Mouse (Mus musculus) CH12.LX (cell line): Measurements from ENCODE around the gene Evpl. TPM values are rescaled to one million over a fixed set of nuclear protein-coding genes. Genes with fewer than 3 reads are reported as not detected.

Source experiments
- DNase-seq: peaks from one replicate; pipeline ENCODE4 v3.0.0-alpha.2; 2013; ENCODE audit errors: extremely low read depth
- H3K27ac ChIP-seq: 2 replicates; pipeline ENCODE4 v1.5.1; 2012; ENCODE audit warnings: low read depth, mild to moderate bottlenecking, control low read depth, moderate library complexity; ENCODE audit not compliant: insufficient read depth
- H3K27me3 ChIP-seq: replicated peaks from 2 replicates; pipeline ENCODE3; 2012; ENCODE audit warnings: inconsistent platforms
- H3K36me3 ChIP-seq, 2 experiments: replicated peaks in 1 of 2; 2 replicates each; pipeline versions ENCODE3 to v1.6.1; 2012; ENCODE audit warnings: inconsistent platforms in 1 of 2, low read length in 1 of 2, mild to moderate bottlenecking in 1 of 2, mixed read lengths in 1 of 2, moderate library complexity in 1 of 2; ENCODE audit not compliant: control insufficient read depth in 1 of 2, insufficient read depth in 1 of 2
- H3K4me1 ChIP-seq, 2 experiments: 2 replicates each; pipeline ENCODE4 v1.6.1; 2012; ENCODE audit warnings: inconsistent platforms in 1 of 2, moderate library complexity in 1 of 2; ENCODE audit not compliant: insufficient read depth in 2 of 2, control insufficient read depth in 1 of 2
- H3K4me2 ChIP-seq: 2 replicates; pipeline ENCODE4 v1.6.1; 2012; ENCODE audit warnings: low read depth, mild to moderate bottlenecking, control low read depth; ENCODE audit not compliant: poor library complexity, insufficient read depth, severe bottlenecking
- H3K4me3 ChIP-seq, 3 experiments: fragments of 150-350 bp in 1 of 3; sonication (generic) in 1 of 3; replicated peaks in 1 of 3; 2 replicates each; pipeline versions ENCODE3 to v1.5.1; 2011 to 2012; ENCODE audit warnings: low read depth in 2 of 3, low read length in 2 of 3, mild to moderate bottlenecking in 2 of 3, moderate library complexity in 2 of 3, control low read depth in 1 of 3, improper control_type of control experiment in 1 of 3, inconsistent platforms in 1 of 3, mixed read lengths in 1 of 3; ENCODE audit not compliant: poor library complexity in 1 of 3
- H3K79me2 ChIP-seq: replicated peaks from 2 replicates; pipeline ENCODE4 v1.6.1; 2012; ENCODE audit warnings: mild to moderate bottlenecking, moderate library complexity; ENCODE audit not compliant: control insufficient read depth, poor library complexity, insufficient read depth, severe bottlenecking; ENCODE audit errors: extremely low read depth
- H3K9ac ChIP-seq: 2 replicates; pipeline ENCODE4 v1.6.1; 2012; ENCODE audit warnings: low read depth, mild to moderate bottlenecking, control low read depth, moderate library complexity; ENCODE audit not compliant: insufficient read depth
- H3K9me3 ChIP-seq: replicated peaks from 2 replicates; pipeline ENCODE3; 2012; ENCODE audit warnings: low read length, inconsistent platforms, mixed read lengths
- CHD2 ChIP-seq: IDR thresholded peaks from 2 replicates; pipeline ENCODE4 v1.6.1; 2011; ENCODE audit warnings: low read length, improper control_type of control experiment
- CTCF ChIP-seq, 2 experiments: IDR thresholded peaks in 1 of 2; conservative IDR thresholded peaks in 1 of 2; 2 replicates each; pipeline ENCODE4 v1.5.1; 2011 to 2012; ENCODE audit warnings: low read depth in 2 of 2, low read length in 2 of 2, improper control_type of control experiment in 1 of 2, inconsistent platforms in 1 of 2, mild to moderate bottlenecking in 1 of 2, moderate library complexity in 1 of 2
- E2F4 ChIP-seq: IDR thresholded peaks from 2 replicates; pipeline ENCODE4 v1.6.1; 2011; ENCODE audit warnings: low read depth, low read length, improper control_type of control experiment; ENCODE audit not compliant: insufficient replicate concordance
- ELF1 ChIP-seq: IDR thresholded peaks from 2 replicates; pipeline ENCODE4 v1.6.1; 2014; ENCODE audit warnings: low read depth, mild to moderate bottlenecking, inconsistent platforms, low read length, improper control_type of control experiment
- EP300 ChIP-seq: IDR thresholded peaks from 2 replicates; pipeline ENCODE4 v1.6.1; 2011; ENCODE audit warnings: low read length, improper control_type of control experiment
- ETS1 ChIP-seq: conservative IDR thresholded peaks from 2 replicates; pipeline ENCODE4 v1.6.1; 2012; ENCODE audit warnings: low read depth, mild to moderate bottlenecking, inconsistent platforms, low read length, improper control_type of control experiment, moderate library complexity
- HCFC1 ChIP-seq: IDR thresholded peaks from 2 replicates; pipeline ENCODE4 v1.6.1; 2012; ENCODE audit warnings: low read depth, mild to moderate bottlenecking, inconsistent platforms, low read length, improper control_type of control experiment
- MAX ChIP-seq: IDR thresholded peaks from 2 replicates; pipeline ENCODE4 v1.6.1; 2011; ENCODE audit warnings: low read length, improper control_type of control experiment
- MEF2A ChIP-seq: IDR thresholded peaks from 2 replicates; pipeline ENCODE4 v1.6.1; 2014; ENCODE audit warnings: low read depth, mild to moderate bottlenecking, inconsistent platforms, low read length, improper control_type of control experiment, borderline replicate concordance
- MXI1 ChIP-seq: IDR thresholded peaks from 2 replicates; pipeline ENCODE4 v1.6.1; 2011; ENCODE audit warnings: mild to moderate bottlenecking, low read depth, low read length, improper control_type of control experiment
- MYC ChIP-seq: IDR thresholded peaks from 2 replicates; pipeline ENCODE4 v1.6.1; 2011; ENCODE audit warnings: low read depth, mild to moderate bottlenecking, improper control_type of control experiment, low read length
- NRF1 ChIP-seq: IDR thresholded peaks from 2 replicates; pipeline ENCODE4 v1.6.1; 2014; ENCODE audit warnings: low read depth, mild to moderate bottlenecking, inconsistent platforms, low read length, improper control_type of control experiment, moderate library complexity
- POLR2A ChIP-seq: IDR thresholded peaks from 2 replicates; pipeline ENCODE4 v1.6.1; 2011; ENCODE audit warnings: low read depth, mild to moderate bottlenecking, improper control_type of control experiment, low read length
- POLR2AphosphoS2 ChIP-seq: IDR thresholded peaks from 2 replicates; pipeline ENCODE4 v1.6.1; 2011; ENCODE audit warnings: low read depth, low read length, improper control_type of control experiment
- RAD21 ChIP-seq: IDR thresholded peaks from 2 replicates; pipeline ENCODE4 v1.6.1; 2011; ENCODE audit warnings: low read depth, mild to moderate bottlenecking, low read length, improper control_type of control experiment, moderate library complexity
- SIN3A ChIP-seq: IDR thresholded peaks from 2 replicates; pipeline ENCODE4 v1.6.1; 2012; ENCODE audit warnings: low read length, improper control_type of control experiment, inconsistent platforms
- SMC3 ChIP-seq: IDR thresholded peaks from 2 replicates; pipeline ENCODE4 v1.6.1; 2011; ENCODE audit warnings: low read depth, low read length, improper control_type of control experiment
- TBP ChIP-seq: conservative IDR thresholded peaks from 2 replicates; pipeline ENCODE4 v1.6.1; 2011; ENCODE audit warnings: low read depth, low read length, improper control_type of control experiment
- TCF12 ChIP-seq: IDR thresholded peaks from 2 replicates; pipeline ENCODE4 v1.6.1; 2014; ENCODE audit warnings: low read depth, mild to moderate bottlenecking, inconsistent platforms, low read length, improper control_type of control experiment
- UBTF ChIP-seq: IDR thresholded peaks from 2 replicates; pipeline ENCODE4 v1.6.1; 2012; ENCODE audit warnings: low read depth, mild to moderate bottlenecking, inconsistent platforms, low read length, improper control_type of control experiment, moderate library complexity
- USF1 ChIP-seq: IDR thresholded peaks from 2 replicates; pipeline ENCODE4 v1.6.1; 2014; ENCODE audit warnings: low read depth, mild to moderate bottlenecking, inconsistent platforms, low read length, improper control_type of control experiment
- USF2 ChIP-seq: conservative IDR thresholded peaks from 2 replicates; pipeline ENCODE4 v1.6.1; 2011; ENCODE audit warnings: low read depth, low read length, improper control_type of control experiment
- dilution Hi-C: fragments of 300-500 bp; cut with MboI; formaldehyde crosslinking; loops from 2 replicates; pipeline ENCODE4 v1.14.3; 2020; ENCODE audit warnings: low sequenced_read_pairs; ENCODE audit not compliant: extremely low pct_unique_long_range_greater_than_20kb, extremely low pct_ligation_motif_present
- in situ Hi-C: fragments of 300-500 bp; cut with MboI; formaldehyde crosslinking; loops from 3 replicates; pipeline ENCODE4 v1.14.3; 2019; ENCODE audit warnings: low sequenced_read_pairs, low pct_ligation_motif_present, low pct_unique_long_range_greater_than_20kb, mixed read lengths
- polyA plus RNA-seq: library from polyadenylated mRNA; unstranded; fragments of >175 nt; gene quantifications from 2 replicates; pipeline ENCODE4 v1.2.1, GENCODE M21; 2012; ENCODE audit warnings: low read depth; ENCODE audit not compliant: insufficient read length
- total RNA-seq, 2 experiments: library from RNA; depleted of rRNA; stranded (reverse); fragments of 300-350 nt in 1 of 2; fragments of >200 nt in 1 of 2; gene quantifications; 2 replicates each; pipeline ENCODE4 v1.2.3; 2012 to 2014

Evpl gene
- total and polyA plus RNA-seq, 3 experiments, result 0.21 to 0.23 TPM; not detected in 1

GRCm38 (mm10) chr11:116210696-116211095, 27.2 kb downstream of the Evpl start:
- no peak overlapping the region for H3K9ac ChIP-seq
- DNase-seq, result no peak
- no peak for TF ChIP-seq SIN3A
- no peak for TF ChIP-seq NRF1
- TF ChIP-seq MYC, result no peak
- TF ChIP-seq ETS1, result no peak
- no peak for TF ChIP-seq USF1
- no peak for TF ChIP-seq MAX
- no peak for TF ChIP-seq EP300
- TF ChIP-seq HCFC1, result no peak
- no peak for TF ChIP-seq USF2
- TF ChIP-seq ELF1, result no peak
- no peak for TF ChIP-seq POLR2A
- no peak for TF ChIP-seq MEF2A
- TF ChIP-seq SMC3, result no peak
- TF ChIP-seq POLR2AphosphoS2, result no peak
- no peak for TF ChIP-seq MXI1
- TF ChIP-seq RAD21, result no peak
- no peak for TF ChIP-seq TCF12
- TF ChIP-seq TBP, result no peak
- TF ChIP-seq E2F4, result no peak
- dilution Hi-C loops (no loop called here), in situ Hi-C loops (no loop called here)
- H3K4me1 ChIP-seq, result peaks cover 2 to 16% of the 10 kb centered on the region in 2 experiments
- H3K4me3 ChIP-seq, result no peak overlapping the region
- no peaks in the 10 kb centered on the region for H3K79me2 ChIP-seq
- no peaks in the 10 kb centered on the region for H3K27me3 ChIP-seq
- no peak overlapping the region for H3K4me2 ChIP-seq
- H3K36me3 ChIP-seq, result peaks cover 30 to 63% of the 10 kb centered on the region in 2 experiments
- no peak overlapping the region for H3K27ac ChIP-seq
- H3K9me3 ChIP-seq, result peaks cover 4% of the 10 kb centered on the region

- dilution Hi-C loops, result no loop called here
- Histone ChIP-seq H3K27ac (no peak overlapping the region), H3K4me3 (no peak overlapping the region), H3K9ac (no peak overlapping the region), H3K79me2 (no peaks in the 10 kb centered on the region), H3K36me3 (peaks cover 40 to 72% of the 10 kb centered on the region in 2 experiments), H3K4me1 (peaks cover 0 to 11% of the 10 kb centered on the region in 2 experiments; a peak in 3 of 4 replicates), H3K9me3 (peaks cover 4% of the 10 kb centered on the region), H3K4me2 (no peak overlapping the region), H3K27me3 (no peaks in the 10 kb centered on the region)
- in situ Hi-C loops, result no loop called here
- DNase-seq, result no peak
- TF ChIP-seq CTCF (conservative IDR thresholded peaks at IDR 0.05 in 1 of 2, IDR thresholded peaks at IDR 0.05 in 1 of 2; ENCODE audit: low read depth in 2 of 2, low read length in 2 of 2) (no peak), UBTF (no peak), SMC3 (no peak), MYC (no peak), CHD2 (no peak), USF2 (no peak), ELF1 (no peak)
Observed at GRCm38 (mm10) chr11:116209257-116209656, 28.6 kb downstream of the Evpl start.
